Mouse (Mus musculus) kidney, adult 2 months (tissue): ENCODE measurements at regions not wholly inside any gene's neighbourhood (a gene's known extent, or its start where the extent isn't known, plus 50 kb on each side); places are given as distances from the start of the nearest gene placed in this dataset.

Experiments used
- CTCF ChIP-seq: fragments of 200-500 bp; conservative IDR thresholded peaks from 2 replicates; pipeline ENCODE4 v1.5.1; 2011; ENCODE audit warnings: low read depth, mild to moderate bottlenecking, control low read depth, low read length, moderate library complexity, mixed read lengths; ENCODE audit not compliant: insufficient read depth, insufficient read length
- POLR2A ChIP-seq: fragments of 200-500 bp; IDR thresholded peaks from one replicate; pipeline ENCODE4 v1.6.1; 2011; ENCODE audit warnings: low read depth, low read length, control low read depth

DNA sequence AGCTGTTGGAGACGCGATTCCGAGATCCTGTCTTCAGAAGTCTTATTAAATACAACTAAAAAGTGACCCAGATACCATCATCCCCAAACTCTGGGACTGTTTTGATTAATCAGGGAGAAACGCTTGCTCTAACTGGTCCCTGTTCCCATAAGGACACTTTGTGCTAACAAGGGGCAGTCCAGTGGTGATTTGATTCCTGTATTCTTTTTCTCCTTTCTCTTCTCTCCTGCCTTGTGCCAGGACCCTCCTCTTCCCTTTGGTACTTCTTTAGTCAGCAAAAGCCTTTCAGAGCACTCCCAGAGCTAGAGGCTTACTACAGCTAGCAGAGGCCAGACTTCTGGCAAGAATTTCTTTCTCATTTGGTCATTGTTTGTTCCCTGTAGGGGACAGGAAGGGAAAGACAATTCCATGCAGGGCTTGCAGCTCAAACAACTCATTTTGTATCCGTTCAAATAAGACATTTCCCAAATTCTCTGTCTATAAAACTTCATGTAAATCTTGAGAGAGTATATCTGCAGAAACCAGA lies 337.3 kb upstream of the Prickle1 start:
- TF ChIP-seq POLR2A (no peak), CTCF (no peak)
